Mouse (Mus musculus) spleen, adult 2 months (tissue): ENCODE results near the gene Pdrg1.

Source experiments
- CTCF ChIP-seq: fragments of 200-500 bp; IDR thresholded peaks from 2 replicates; pipeline ENCODE4 v1.5.1; 2011; ENCODE audit warnings: mild to moderate bottlenecking, inconsistent platforms; ENCODE audit not compliant: insufficient read depth, insufficient read length, insufficient replicate concordance; ENCODE audit errors: extremely low read depth
- POLR2A ChIP-seq: fragments of 200-500 bp; IDR thresholded peaks from 2 replicates; pipeline ENCODE4 v1.6.1; 2011; ENCODE audit warnings: low read depth, low read length, inconsistent platforms

DNA sequence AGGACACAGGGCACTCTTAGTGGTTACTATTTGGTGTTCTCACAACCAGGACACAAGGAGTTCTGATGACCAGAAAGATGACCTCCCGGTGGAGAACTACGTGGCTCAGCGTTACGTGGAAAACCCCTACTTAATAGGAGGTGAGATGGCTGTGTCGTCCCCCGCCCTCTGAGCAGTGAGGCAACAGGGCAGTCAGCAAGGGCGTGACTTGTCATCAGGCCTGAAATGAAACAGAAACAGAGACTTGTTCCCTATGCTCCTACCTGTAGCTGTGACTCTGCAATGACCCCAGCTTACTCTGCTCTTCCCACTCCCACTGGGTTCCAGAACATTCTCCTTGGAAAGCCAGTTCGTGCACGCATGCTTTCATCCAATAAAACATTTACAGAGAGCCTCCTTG, 23.7 kb downstream of the Pdrg1 start:
- TF ChIP-seq CTCF: no peak
- no peak for TF ChIP-seq POLR2A
